Mouse (Mus musculus) stomach, embryonic 16.5 days (tissue): ENCODE measurements at regions not wholly inside any gene's neighbourhood (a gene's known extent, or its start where the extent isn't known, plus 50 kb on each side); places are given as distances from the start of the nearest gene placed in this dataset.

Source experiments
- ATAC-seq: fragments of 200-750 bp; cut with Nextera tagmentation; 2 replicates; pipeline ENCODE4 v1.8.0; 2017; ENCODE audit warnings: moderate number of reproducible peaks, moderate TSS enrichment; ENCODE audit not compliant: insufficient read depth, low FRiP score
- H3K27ac ChIP-seq: fragments of 300-500 bp; sonication (generic); 2 replicates; pipeline ENCODE4 v1.5.1; 2014; ENCODE audit warnings: low read length
- H3K27me3 ChIP-seq: fragments of 300-500 bp; sonication (generic); 2 replicates; pipeline ENCODE4 v1.6.1; 2014; ENCODE audit warnings: low read length, control low read depth, mixed read lengths; ENCODE audit not compliant: control insufficient read depth, insufficient read depth
- H3K36me3 ChIP-seq: fragments of 300-500 bp; sonication (generic); 2 replicates; pipeline ENCODE4 v1.6.1; 2014; ENCODE audit warnings: low read length; ENCODE audit not compliant: control insufficient read depth, insufficient read depth
- H3K4me1 ChIP-seq: fragments of 300-500 bp; sonication (generic); 2 replicates; pipeline ENCODE4 v1.6.1; 2014; ENCODE audit warnings: low read length, control low read depth, mixed read lengths; ENCODE audit not compliant: control insufficient read depth, insufficient read depth
- H3K4me2 ChIP-seq: fragments of 300-500 bp; sonication (generic); 2 replicates; pipeline ENCODE4 v1.6.1; 2014; ENCODE audit warnings: low read depth, low read length, mixed read lengths
- H3K4me3 ChIP-seq: fragments of 300-500 bp; sonication (generic); replicated peaks from 2 replicates; pipeline ENCODE4 v1.5.1; 2014; ENCODE audit warnings: mild to moderate bottlenecking, low read length
- H3K9ac ChIP-seq: fragments of 300-500 bp; sonication (generic); 2 replicates; pipeline ENCODE4 v1.6.1; 2014; ENCODE audit warnings: low read length
- H3K9me3 ChIP-seq: fragments of 300-500 bp; sonication (generic); replicated peaks from 2 replicates; pipeline ENCODE4 v1.6.1; 2016; ENCODE audit warnings: low read length, control low read depth; ENCODE audit not compliant: control insufficient read depth
- WGBS: fragments of 180-500 bp; shearing (Covaris S2); extraction: QIAGEN DNeasy Blood & Tissue Kit; methylation state at CpG from one replicate; pipeline ENCODE4 v1.1.7; 2014; 5-methylcytosine and 5-hydroxymethylcytosine counted together

DNA sequence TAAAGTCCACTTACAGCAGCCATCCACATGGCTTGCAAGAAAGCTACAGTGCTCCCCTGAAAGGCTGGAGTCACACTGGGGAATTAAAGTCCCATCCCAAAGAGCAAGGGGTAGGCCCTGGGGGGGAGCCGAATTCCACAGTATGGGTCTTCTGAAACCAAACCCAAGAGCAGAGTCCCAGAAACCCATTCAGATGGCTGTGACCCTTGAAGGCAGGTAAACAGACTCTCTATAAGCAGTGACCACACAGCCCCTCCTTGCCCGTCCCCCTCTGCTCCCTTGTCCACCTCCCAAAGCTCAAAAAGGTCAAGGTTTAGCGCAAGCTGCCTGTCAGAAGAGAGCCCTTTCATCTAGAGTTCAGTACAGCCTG, 176.9 kb upstream of the Bmp4 start:
- no peaks in the 10 kb centered on the region for H3K36me3 ChIP-seq
- peaks cover 19% of the 10 kb centered on the region for H3K4me1 ChIP-seq
- WGBS = 29% methylated on average over 3 of the region's 3 CpGs
- no peak overlapping the region for H3K4me3 ChIP-seq
- no peak overlapping the region for H3K4me2 ChIP-seq
- H3K27ac ChIP-seq = peak overlapping the region; percentile 54
- ATAC-seq = peak; percentile 45
- no peaks in the 10 kb centered on the region for H3K9me3 ChIP-seq
- no peaks in the 10 kb centered on the region for H3K27me3 ChIP-seq
- H3K9ac ChIP-seq = no peak overlapping the region

- no peaks in the 10 kb centered on the region for H3K27me3 ChIP-seq
- 16% methylated on average over 9 of the region's 9 CpGs for WGBS
- H3K9me3 ChIP-seq = no peaks in the 10 kb centered on the region
- peak; percentile 56; the same call in 1 of the 2 replicates for ATAC-seq
- H3K4me2 ChIP-seq = no peak overlapping the region
- peaks cover 22% of the 10 kb centered on the region for H3K4me1 ChIP-seq
- no peak overlapping the region for H3K9ac ChIP-seq
- H3K36me3 ChIP-seq = no peaks in the 10 kb centered on the region
- no peak overlapping the region for H3K4me3 ChIP-seq
- H3K27ac ChIP-seq = peak overlapping the region; percentile 60
Measured at GRCm38 (mm10) chr14:46566681-46567410, 176.4 kb upstream of the Bmp4 start.

DNA sequence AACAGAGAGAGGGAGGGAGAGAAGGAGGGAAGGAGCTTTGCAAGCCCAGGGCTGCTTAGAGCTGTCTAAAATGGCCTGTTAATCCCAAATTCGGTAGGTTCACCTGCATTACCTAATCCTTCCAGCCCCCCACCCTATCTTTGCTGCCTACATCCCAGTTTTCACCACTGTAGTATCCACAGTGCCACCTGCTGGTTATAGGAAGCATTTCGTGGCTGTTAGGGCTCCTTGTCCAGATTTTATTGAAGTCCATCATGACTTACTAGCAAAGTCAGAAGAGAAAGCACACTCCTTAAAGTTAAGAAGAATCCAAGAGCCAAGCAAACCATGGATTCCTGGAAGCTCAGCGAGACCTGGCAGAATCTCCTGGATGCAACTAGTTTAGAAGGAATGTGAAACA, 174.5 kb upstream of the Bmp4 start:
- no peak for ATAC-seq
- Histone ChIP-seq H3K9ac (no peak overlapping the region), H3K36me3 (no peaks in the 10 kb centered on the region), H3K9me3 (no peaks in the 10 kb centered on the region), H3K4me2 (no peak overlapping the region), H3K4me3 (no peak overlapping the region), H3K27me3 (no peaks in the 10 kb centered on the region), H3K27ac (no peak overlapping the region), H3K4me1 (peaks cover 23% of the 10 kb centered on the region)
- WGBS = 15% methylated on average over 3 of the region's 3 CpGs

- Histone ChIP-seq H3K4me2 (no peak overlapping the region), H3K36me3 (no peaks in the 10 kb centered on the region), H3K27me3 (no peaks in the 10 kb centered on the region), H3K4me1 (0 out of 2 replicates have a peak, but pooled peaks cover 9% of the 10 kb centered on the region), H3K9ac (no peak overlapping the region), H3K4me3 (no peak overlapping the region), H3K9me3 (no peaks in the 10 kb centered on the region), H3K27ac (no peak overlapping the region)
- no peak for ATAC-seq
- 64% methylated on average over 5 of the region's 5 CpGs for WGBS
Measured at GRCm38 (mm10) chr14:46562016-46562415, 171.5 kb upstream of the Bmp4 start.

GRCm38 (mm10) chr14:46553239-46553638, 162.8 kb upstream of the Bmp4 start:
- no peak overlapping the region for H3K27ac ChIP-seq

DNA sequence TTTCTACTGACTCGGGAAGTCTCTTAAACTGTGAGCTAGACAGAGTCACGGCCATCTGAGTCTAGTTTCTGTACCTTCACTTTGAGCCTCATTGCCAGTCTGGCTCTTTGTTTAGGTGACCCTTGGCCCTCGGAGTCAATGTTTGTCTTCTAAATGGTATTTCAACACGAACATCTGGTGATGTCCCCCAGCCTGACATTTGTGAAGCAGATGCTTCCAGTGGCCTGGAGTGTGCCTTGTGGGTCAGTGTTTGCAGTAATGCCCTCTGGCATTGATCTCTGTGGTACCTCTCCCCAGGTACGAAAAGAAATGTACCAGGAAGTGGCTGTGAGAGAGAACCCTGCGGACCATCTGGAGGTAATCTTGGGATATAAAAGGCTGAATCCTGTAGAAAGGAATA, 155.7 kb upstream of the Bmp4 start:
- H3K27ac ChIP-seq = no peak overlapping the region
- H3K4me2 ChIP-seq = no peak overlapping the region
- 35% methylated on average over 6 of the region's 6 CpGs for WGBS
- no peak overlapping the region for H3K4me3 ChIP-seq
- no peak overlapping the region for H3K9ac ChIP-seq
- H3K9me3 ChIP-seq = peaks cover 6% of the 10 kb centered on the region; the same call in 1 of the 2 replicates
- no peaks in the 10 kb centered on the region for H3K4me1 ChIP-seq
- no peaks in the 10 kb centered on the region for H3K36me3 ChIP-seq
- ATAC-seq = no peak
- H3K27me3 ChIP-seq = no peaks in the 10 kb centered on the region

More at GRCm38 (mm10) chr14:46553239-46553638, 162.8 kb upstream of the Bmp4 start:
- Histone ChIP-seq H3K36me3 (no peaks in the 10 kb centered on the region), H3K4me3 (no peak overlapping the region), H3K9ac (no peak overlapping the region), H3K4me2 (no peak overlapping the region), H3K4me1 (no peaks in the 10 kb centered on the region), H3K9me3 (no peaks in the 10 kb centered on the region), H3K27me3 (no peaks in the 10 kb centered on the region)
- no peak for ATAC-seq
- 97% methylated on average over 2 of the region's 2 CpGs for WGBS

DNA sequence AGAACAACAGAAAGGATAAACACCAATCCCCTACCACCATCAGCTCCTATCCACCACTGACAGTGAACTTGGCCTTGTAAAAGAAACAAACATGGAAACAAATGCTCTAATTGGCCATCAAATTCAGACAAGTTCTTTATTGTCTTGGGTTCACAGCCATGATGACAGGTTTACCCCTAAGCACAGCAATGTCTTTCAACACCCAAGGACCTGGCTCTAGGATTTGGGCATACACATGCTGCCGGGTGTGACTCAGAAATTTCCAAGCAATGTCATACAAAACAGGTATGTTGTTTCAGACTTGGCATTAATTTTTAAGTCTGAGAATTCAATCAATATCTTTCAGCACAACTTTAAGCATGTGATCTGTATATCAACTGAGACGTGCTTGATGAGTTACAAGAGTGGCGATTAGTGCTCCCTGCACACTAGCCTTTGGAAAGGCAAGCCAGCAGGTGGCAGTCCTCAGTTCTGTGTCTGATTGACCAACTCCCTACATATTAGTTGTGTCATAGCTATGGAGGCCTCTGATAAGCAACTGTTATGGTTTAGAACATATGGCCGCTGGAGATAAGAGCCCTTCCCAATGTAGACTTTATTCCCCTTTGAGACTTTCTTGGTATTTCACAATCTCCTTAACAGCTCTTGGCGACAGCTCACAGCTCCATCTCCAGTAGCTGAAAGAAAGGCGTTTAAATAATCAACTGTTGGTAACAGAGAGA, 149.2 kb upstream of the Bmp4 start:
- Histone ChIP-seq H3K4me1 (no peaks in the 10 kb centered on the region), H3K9ac (no peak overlapping the region), H3K4me3 (no peak overlapping the region), H3K27me3 (no peaks in the 10 kb centered on the region), H3K9me3 (peaks cover 5% of the 10 kb centered on the region; the same call in 1 of the 2 replicates), H3K27ac (no peak overlapping the region), H3K36me3 (no peaks in the 10 kb centered on the region), H3K4me2 (no peak overlapping the region)
- ATAC-seq = peak; percentile 73
- WGBS = 73% methylated on average over 6 of the region's 6 CpGs

DNA sequence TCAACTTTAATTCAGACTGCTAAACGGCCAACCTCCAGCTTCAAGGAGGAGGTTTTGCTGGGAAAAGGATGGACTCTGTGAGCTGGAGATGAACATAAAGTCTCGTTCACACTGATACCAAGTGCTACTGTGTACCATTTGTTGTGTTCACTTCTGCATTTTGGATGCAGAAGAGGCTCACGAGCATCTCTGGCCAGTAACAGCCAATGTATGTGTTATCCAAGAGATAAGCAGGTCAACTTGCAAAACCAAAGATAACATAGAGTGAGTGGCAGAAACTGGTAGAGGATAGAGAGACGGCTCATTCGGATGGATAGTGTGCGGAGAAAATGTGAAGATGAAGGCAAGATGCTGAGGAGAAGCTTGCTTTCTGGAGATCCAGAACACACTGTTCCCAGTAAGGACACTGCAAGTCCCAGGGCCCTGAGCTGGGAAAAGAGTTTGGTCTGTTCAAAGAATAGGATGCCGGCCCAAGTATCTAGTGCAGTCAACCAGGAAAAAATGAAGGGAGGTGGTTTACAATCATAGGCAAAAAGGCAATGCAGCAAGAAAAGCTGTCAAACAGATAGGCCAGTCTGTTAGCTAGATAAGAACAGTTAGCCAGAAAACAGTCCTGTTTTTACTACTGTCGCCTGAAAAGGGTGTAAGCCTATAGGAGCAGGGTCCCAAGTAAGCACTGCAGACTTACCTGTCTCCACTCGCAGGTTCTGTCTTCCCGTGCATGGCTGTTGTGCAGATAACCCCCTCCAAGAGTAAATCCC, 145.7 kb upstream of the Bmp4 start:
- ATAC-seq = no peak
- Histone ChIP-seq H3K4me1 (no peaks in the 10 kb centered on the region), H3K9ac (no peak overlapping the region), H3K4me2 (no peak overlapping the region), H3K36me3 (no peaks in the 10 kb centered on the region), H3K27me3 (no peaks in the 10 kb centered on the region), H3K4me3 (no peak overlapping the region), H3K27ac (no peak overlapping the region), H3K9me3 (0 out of 2 replicates have a peak, but pooled peaks cover 2% of the 10 kb centered on the region)
- WGBS = 78% methylated on average over 10 of the region's 10 CpGs

DNA sequence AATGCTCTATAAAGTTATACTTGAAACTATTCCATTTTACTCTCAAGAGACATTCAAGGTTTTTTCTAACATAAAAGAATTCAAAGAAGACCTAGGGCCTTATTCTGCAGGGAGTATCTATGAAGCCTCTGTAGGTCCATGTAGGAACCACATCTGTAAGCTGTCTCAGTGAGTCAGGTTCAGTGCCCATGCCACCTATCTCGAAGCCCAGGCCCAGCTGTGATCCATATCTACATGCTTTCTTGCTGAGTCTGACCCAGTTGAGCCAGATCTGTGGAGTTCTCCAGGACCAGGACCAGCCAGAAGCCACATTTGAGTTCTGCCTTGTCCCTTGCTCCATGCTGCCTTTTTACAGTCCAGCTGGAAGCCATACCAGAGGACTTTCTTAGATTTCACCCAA, 142.2 kb upstream of the Bmp4 start:
- no peak overlapping the region for H3K4me2 ChIP-seq
- no peaks in the 10 kb centered on the region for H3K4me1 ChIP-seq
- no peak overlapping the region for H3K27ac ChIP-seq
- no peak overlapping the region for H3K9ac ChIP-seq
- no peaks in the 10 kb centered on the region for H3K9me3 ChIP-seq
- ATAC-seq = no peak
- WGBS = 77% methylated on average over 1 of the region's 1 CpGs
- H3K27me3 ChIP-seq = no peaks in the 10 kb centered on the region
- no peaks in the 10 kb centered on the region for H3K36me3 ChIP-seq
- H3K4me3 ChIP-seq = no peak overlapping the region
